Mouse (Mus musculus) forebrain, embryonic 12.5 days (tissue): ENCODE measurements around the gene Rab6a. TPM values are rescaled to one million over a fixed set of nuclear protein-coding genes. Genes with fewer than 3 reads are reported as not detected.
A peak's percentile ranks its signal among the peaks of the same experiment; 100 is the strongest.

Experiments
- ATAC-seq: fragments of 200-750 bp; cut with Nextera tagmentation; 2 replicates; pipeline ENCODE4 v1.8.0; 2017; ENCODE audit warnings: moderate TSS enrichment; ENCODE audit not compliant: low FRiP score
- H3K27ac ChIP-seq: fragments of 300-500 bp; sonication (generic); 2 replicates; pipeline ENCODE4 v1.5.1; 2016; ENCODE audit warnings: mild to moderate bottlenecking
- H3K27me3 ChIP-seq: fragments of 300-500 bp; sonication (generic); 2 replicates; pipeline ENCODE4 v1.6.1; 2016; ENCODE audit warnings: mild to moderate bottlenecking
- H3K36me3 ChIP-seq: fragments of 300-500 bp; sonication (generic); replicated peaks from 2 replicates; pipeline ENCODE4 v1.6.1; 2016; ENCODE audit warnings: mild to moderate bottlenecking
- H3K4me1 ChIP-seq: fragments of 300-500 bp; sonication (generic); 2 replicates; pipeline ENCODE4 v1.6.1; 2016
- H3K4me2 ChIP-seq: fragments of 300-500 bp; sonication (generic); 2 replicates; pipeline ENCODE4 v1.6.1; 2016; ENCODE audit warnings: mild to moderate bottlenecking, moderate library complexity
- H3K4me3 ChIP-seq: fragments of 300-500 bp; sonication (generic); replicated peaks from 2 replicates; pipeline ENCODE4 v1.5.1; 2016; ENCODE audit warnings: mild to moderate bottlenecking
- H3K9ac ChIP-seq: fragments of 300-500 bp; sonication (generic); 2 replicates; pipeline ENCODE4 v1.6.1; 2016; ENCODE audit warnings: mild to moderate bottlenecking
- H3K9me3 ChIP-seq: fragments of 300-500 bp; sonication (generic); 2 replicates; pipeline ENCODE4 v1.6.1; 2016
- WGBS: fragments of 180-500 bp; shearing (Covaris S2); methylation state at CpG from one replicate; pipeline ENCODE4 v1.1.7; 2016; 5-methylcytosine and 5-hydroxymethylcytosine counted together
- polyA plus RNA-seq: library from polyadenylated mRNA; unstranded; fragments of >200 nt; fragmentation: Nextera tagmentation; extraction: Ambion mirVana; gene quantifications from 2 replicates; pipeline ENCODE4 v1.2.1, GENCODE M21; 2016

The Rab6a gene
- polyA plus RNA-seq, 1 experiment from 2014 or later: 146 TPM

DNA sequence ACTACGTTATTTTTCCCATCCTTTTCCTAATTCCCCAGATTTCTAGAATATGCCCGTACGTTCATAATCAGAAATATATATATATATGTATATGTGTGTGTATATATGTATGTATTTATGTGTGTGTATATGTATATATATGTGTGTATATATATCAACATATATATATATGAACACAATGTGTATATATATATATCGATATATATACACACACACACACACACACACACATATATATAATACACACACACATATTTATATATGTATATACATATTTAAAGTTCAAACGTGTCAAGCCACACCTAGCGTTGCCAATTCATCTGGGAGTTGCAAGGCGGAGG, 16.7 kb upstream of the Rab6a start:
- ATAC-seq: peak; percentile 42; the same call in 1 of the 2 replicates
- H3K4me2 ChIP-seq: peak overlapping the region; percentile 63
- peak overlapping the region; percentile 77 for H3K27ac ChIP-seq
- H3K4me1 ChIP-seq: 0 out of 2 replicates have a peak, but pooled peaks cover 4% of the 10 kb centered on the region
- 43% methylated on average over 7 of the region's 7 CpGs for WGBS
- H3K36me3 ChIP-seq: no peaks in the 10 kb centered on the region
- H3K9me3 ChIP-seq: no peaks in the 10 kb centered on the region
- H3K27me3 ChIP-seq: peaks cover 6% of the 10 kb centered on the region; the same call in 1 of the 2 replicates
- peak overlapping the region; percentile 50 for H3K4me3 ChIP-seq
- H3K9ac ChIP-seq: peak overlapping the region; percentile 60

DNA sequence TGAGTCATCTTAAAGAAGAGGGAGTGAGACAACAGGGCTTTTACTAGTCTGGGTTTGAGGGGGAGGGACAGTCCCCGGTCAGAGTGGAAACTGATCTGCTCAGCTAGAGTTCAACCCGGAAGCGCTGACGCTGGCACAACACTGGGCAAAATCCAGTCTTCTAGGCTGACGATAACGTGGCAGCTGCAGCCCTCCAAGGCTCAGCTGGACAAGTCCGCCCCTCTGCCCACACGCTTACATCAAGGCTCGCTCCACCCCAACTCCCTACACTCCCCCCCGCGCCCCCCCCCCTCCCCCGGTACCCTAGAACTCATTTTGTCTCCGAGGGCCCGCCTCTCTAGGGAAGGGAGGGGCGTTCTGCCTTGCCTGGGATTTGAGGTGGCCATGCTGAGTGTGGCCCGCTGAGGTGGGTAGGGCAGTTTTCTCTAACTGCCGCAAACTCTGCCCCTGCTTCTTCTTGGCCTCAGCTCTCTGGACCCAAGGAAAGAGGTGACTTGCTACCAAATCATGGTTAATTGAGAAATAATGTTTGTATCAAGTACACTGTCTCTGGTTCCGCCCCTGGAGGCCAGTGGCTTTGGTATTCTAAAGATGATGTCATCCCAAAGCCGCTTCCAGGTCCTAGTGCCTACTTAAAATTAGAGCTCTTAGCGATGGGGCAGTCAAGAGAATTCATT, 16.2 kb upstream of the Rab6a start:
- peaks cover 6% of the 10 kb centered on the region; the same call in 1 of the 2 replicates for H3K27me3 ChIP-seq
- peak overlapping the region; percentile 77 for H3K27ac ChIP-seq
- peak overlapping the region; percentile 60 for H3K9ac ChIP-seq
- no peaks in the 10 kb centered on the region for H3K36me3 ChIP-seq
- H3K4me3 ChIP-seq: peak overlapping the region; percentile 50
- H3K4me1 ChIP-seq: 0 out of 2 replicates have a peak, but pooled peaks cover 4% of the 10 kb centered on the region
- ATAC-seq: peak; percentile 95
- no peaks in the 10 kb centered on the region for H3K9me3 ChIP-seq
- peak overlapping the region; percentile 63 for H3K4me2 ChIP-seq
- under 1% methylated on average over 19 of the region's 20 CpGs for WGBS

DNA sequence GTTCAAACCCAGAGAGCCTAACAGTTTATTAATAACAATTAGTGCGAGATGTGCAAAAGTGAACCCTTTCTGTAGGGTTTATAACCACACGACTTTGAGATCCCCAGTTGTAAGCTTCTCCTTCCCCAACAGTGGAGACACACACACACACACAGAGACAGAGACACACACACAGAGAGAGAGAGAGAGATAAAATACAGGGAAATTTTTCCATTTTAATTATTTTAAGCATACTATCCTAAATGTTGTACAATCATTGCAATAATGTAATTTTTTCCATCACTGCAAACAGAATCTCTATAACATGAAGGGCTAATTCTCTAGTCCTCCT, 15.7 kb upstream of the Rab6a start:
- Histone ChIP-seq H3K9me3 (no peaks in the 10 kb centered on the region), H3K27me3 (peaks cover 6% of the 10 kb centered on the region; the same call in 1 of the 2 replicates), H3K9ac (no peak overlapping the region; the same call in 1 of the 2 replicates), H3K36me3 (no peaks in the 10 kb centered on the region), H3K4me2 (peak overlapping the region; percentile 63), H3K27ac (peak overlapping the region; percentile 77; the same call in 1 of the 2 replicates), H3K4me3 (peak overlapping the region; percentile 50), H3K4me1 (0 out of 2 replicates have a peak, but pooled peaks cover 4% of the 10 kb centered on the region)
- WGBS: 3% methylated on average over 2 of the region's 2 CpGs
- ATAC-seq: no peak

DNA sequence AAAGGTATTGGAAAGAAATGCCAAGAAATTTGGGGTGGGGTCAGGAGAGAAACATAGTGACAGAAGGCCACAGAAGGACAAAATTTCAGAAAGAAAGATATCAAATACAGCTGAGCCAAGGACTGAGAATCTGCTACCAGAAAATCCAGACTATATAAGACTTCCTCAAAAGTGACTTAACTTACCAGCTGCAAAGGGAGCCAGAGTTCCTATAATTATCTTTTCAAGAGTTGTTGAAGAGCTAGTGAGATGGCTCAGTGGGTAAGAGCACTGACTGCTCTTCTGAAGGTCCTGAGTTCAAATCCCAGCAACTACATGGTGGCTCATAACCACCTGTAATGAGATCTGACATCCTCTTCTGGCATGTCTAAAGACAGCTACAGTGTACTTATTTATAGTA, 13.9 kb upstream of the Rab6a start:
- H3K4me3 ChIP-seq: no peak overlapping the region
- 0 out of 2 replicates have a peak, but pooled peaks cover 4% of the 10 kb centered on the region for H3K4me1 ChIP-seq
- no peak overlapping the region for H3K9ac ChIP-seq
- H3K27me3 ChIP-seq: no peaks in the 10 kb centered on the region
- no peaks in the 10 kb centered on the region for H3K36me3 ChIP-seq
- no peak overlapping the region for H3K4me2 ChIP-seq
- no peaks in the 10 kb centered on the region for H3K9me3 ChIP-seq
- no peak for ATAC-seq
- H3K27ac ChIP-seq: no peak overlapping the region

DNA sequence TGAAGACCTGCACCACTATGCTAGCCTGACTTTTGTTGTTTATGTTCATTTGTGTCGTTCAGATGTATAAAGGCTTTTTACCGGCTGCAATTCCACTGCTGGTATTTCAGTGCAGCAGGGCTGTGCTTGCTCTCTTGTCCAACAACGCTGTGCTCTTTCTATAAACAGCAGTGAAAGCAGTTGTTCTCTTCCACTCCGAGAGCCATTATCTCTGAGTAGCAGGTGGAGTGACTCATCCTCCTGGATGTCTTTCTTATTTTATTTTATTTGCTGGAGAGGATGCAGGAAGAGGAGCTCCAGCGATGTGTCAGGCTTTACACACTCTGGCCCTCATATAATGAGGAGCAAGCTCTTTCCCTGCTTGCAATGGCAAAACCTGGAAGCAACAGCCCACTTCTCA, 7.0 kb upstream of the Rab6a start:
- WGBS: 87% methylated on average over 5 of the region's 5 CpGs
- no peaks in the 10 kb centered on the region for H3K36me3 ChIP-seq

DNA sequence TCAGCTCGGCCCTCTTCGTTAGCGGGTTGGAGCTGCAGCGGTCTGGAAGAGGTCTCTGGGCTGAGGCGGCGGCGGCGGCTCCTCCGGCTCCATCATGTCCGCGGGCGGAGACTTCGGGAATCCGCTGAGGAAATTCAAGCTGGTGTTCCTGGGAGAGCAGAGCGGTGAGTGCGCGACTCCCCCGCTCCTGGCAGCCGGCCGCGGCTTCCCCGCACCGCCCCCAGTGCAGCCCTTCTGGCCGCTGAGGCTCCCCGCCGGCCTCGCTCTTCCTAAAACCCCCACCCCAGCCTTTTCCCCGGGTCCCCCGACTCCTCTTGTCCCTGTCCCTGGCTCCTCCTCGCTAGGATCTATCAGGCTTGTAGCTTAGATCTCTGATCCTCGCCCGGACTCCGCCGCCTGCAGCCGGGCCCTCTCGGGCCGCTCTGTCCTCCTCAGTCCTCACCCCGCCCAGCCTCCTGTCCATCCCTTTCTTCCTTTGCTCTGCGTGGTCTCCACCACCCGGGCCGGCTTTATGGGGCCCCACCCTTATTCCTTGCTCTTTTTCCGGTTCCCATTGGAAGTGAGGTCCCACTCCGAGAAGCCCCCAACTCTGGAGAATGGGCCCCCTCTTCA, 1.0 kb downstream of the Rab6a start, which contains the start of gene Mrpl48:
TSS of gene Mrpl48 (minus strand) at position 172 of the 612 bp plus-strand sequence.
- H3K9ac ChIP-seq: peak within 1 kb of the TSS; percentile 99
- peaks cover 3% of the 10 kb centered on the region for H3K27me3 ChIP-seq
- H3K4me3 ChIP-seq: peak within 1 kb of the TSS; percentile 97
- peak; percentile 44 for ATAC-seq
- H3K4me1 ChIP-seq: peaks cover 17% of the 10 kb centered on the region
- WGBS: under 1% methylated on average over 43 of the region's 43 CpGs
- H3K36me3 ChIP-seq: no peaks in the 10 kb centered on the region
- H3K27ac ChIP-seq: peak within 1 kb of the TSS; percentile 99
- H3K9me3 ChIP-seq: no peaks in the 10 kb centered on the region
- H3K4me2 ChIP-seq: peak within 1 kb of the TSS; percentile 68

More for the DNA sequence above, 7.0 kb upstream of the Rab6a start:
- no peak for ATAC-seq
- H3K9ac ChIP-seq: no peak overlapping the region
- H3K4me2 ChIP-seq: no peak overlapping the region
- no peak overlapping the region for H3K4me3 ChIP-seq
- H3K4me1 ChIP-seq: no peaks in the 10 kb centered on the region
- H3K9me3 ChIP-seq: no peaks in the 10 kb centered on the region
- H3K27ac ChIP-seq: no peak overlapping the region
- peaks cover 3% of the 10 kb centered on the region for H3K27me3 ChIP-seq

DNA sequence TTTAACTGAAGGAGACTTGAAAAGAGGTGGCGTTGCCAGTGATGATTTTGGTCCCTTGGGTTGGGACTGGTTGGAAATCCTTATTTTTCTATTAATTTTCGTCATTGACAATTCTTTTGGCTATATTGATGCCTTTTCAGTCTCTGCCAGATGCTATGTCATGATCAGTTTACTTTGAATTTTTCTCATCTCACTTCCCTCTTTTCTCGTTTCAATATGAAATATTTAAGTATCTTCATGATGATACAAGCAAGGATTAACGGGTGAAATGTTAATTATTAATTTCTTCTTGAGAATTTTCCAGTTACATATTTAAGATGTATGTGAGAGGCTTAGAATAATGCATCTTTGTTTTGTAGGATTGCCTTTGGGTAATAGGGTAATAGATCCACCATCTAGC, 1.7 kb downstream of the Rab6a start:
- peak overlapping the region; percentile 68 for H3K4me2 ChIP-seq
- H3K9ac ChIP-seq: peak overlapping the region; percentile 99
- no peaks in the 10 kb centered on the region for H3K36me3 ChIP-seq
- WGBS: 26% methylated on average over 4 of the region's 4 CpGs
- ATAC-seq: no peak
- peak overlapping the region; percentile 99 for H3K27ac ChIP-seq
- H3K27me3 ChIP-seq: peaks cover 3% of the 10 kb centered on the region
- H3K9me3 ChIP-seq: no peaks in the 10 kb centered on the region
- H3K4me1 ChIP-seq: peaks cover 17% of the 10 kb centered on the region
- H3K4me3 ChIP-seq: peak overlapping the region; percentile 97

DNA sequence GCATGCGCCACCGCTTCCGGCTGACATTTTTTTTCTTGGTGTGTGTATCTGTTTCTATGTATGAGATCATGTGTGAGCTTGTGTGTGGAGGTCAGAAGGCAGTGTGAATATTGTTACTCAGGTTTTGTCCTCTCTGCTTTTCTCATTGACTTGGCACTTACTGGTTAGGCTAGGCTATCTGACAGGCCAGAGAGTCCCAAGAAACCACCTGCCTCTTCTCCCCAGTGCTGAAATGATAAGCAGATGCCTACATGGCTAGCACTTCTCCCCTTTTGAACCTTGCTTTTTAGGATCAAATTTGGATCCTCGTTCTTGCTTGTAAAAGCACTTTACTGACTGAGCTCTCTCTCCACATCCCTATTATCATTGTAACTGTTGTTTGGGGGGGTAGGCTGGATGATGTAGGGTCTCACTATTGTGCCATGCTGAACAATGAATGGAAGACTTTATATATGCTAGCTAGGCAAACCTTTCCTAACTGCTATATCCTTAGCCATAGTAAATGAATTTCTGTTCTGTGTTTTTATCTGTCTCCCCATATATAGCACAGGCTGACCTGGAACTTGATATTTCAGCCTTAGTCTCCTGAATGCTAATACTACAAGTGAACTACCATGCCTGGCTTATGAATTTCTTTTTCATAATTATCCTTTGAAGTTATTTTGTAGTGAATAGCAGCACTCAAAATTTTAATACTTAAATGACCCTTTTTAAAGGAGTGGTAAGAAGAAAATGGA, 9.1 kb downstream of the Rab6a start:
- 91% methylated on average over 4 of the region's 4 CpGs for WGBS
- Histone ChIP-seq H3K4me2 (no peak overlapping the region), H3K27me3 (no peaks in the 10 kb centered on the region)

DNA sequence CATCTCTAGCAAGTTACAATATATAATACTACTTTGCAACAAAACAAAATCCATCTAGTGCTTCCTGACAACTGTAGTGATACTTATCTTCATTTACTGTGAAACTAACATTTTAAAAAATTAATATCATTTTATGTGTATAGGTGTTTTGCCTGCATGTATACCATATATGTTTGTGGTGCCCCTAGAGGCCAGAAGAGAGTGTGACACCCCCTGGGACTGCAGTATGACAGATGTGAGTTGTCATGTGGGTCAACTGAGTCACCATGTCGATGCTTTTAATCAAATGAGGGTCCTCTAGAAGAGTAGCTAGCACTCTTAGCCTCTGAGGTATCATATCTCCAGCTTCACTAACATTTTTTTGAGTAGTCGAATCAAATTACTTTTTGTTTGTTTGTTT, 15.1 kb downstream of the Rab6a start:
- no peaks in the 10 kb centered on the region for H3K9me3 ChIP-seq
- peaks cover 4% of the 10 kb centered on the region; the same call in 1 of the 2 replicates for H3K4me1 ChIP-seq
- no peak overlapping the region for H3K4me2 ChIP-seq
- no peak for ATAC-seq
- no peak overlapping the region for H3K9ac ChIP-seq
- H3K27me3 ChIP-seq: no peaks in the 10 kb centered on the region
- H3K36me3 ChIP-seq: no peaks in the 10 kb centered on the region
- no peak overlapping the region for H3K4me3 ChIP-seq
- 91% methylated on average over 2 of the region's 2 CpGs for WGBS
- H3K27ac ChIP-seq: no peak overlapping the region

More for the DNA sequence above, 9.1 kb downstream of the Rab6a start:
- H3K9me3 ChIP-seq: no peaks in the 10 kb centered on the region
- H3K4me3 ChIP-seq: no peak overlapping the region
- H3K4me1 ChIP-seq: no peaks in the 10 kb centered on the region
- H3K27ac ChIP-seq: no peak overlapping the region
- no peaks in the 10 kb centered on the region for H3K36me3 ChIP-seq
- ATAC-seq: no peak
- no peak overlapping the region for H3K9ac ChIP-seq

DNA sequence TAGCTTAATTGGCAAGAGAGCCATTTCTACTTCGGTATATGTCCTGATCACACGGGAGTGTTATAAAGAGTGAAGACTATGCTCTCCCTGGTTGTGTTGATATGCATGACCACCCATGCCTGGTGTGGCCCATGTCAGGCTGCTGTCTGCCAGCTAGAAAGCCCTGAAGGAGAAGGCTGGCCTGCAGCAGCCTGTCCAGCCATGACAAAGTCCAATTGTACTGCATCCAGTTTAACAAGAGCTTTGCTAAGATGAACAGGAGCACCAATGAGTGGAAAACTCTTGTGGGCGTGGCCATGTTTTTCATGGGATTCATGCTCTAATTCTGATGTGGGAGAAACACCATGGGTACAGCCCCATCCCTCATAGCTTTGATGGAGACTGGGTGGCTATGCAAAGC, 17.3 kb downstream of the Rab6a start:
- no peak for ATAC-seq
- Histone ChIP-seq H3K4me2 (no peak overlapping the region), H3K4me3 (no peak overlapping the region), H3K9me3 (no peaks in the 10 kb centered on the region), H3K27ac (no peak overlapping the region), H3K27me3 (no peaks in the 10 kb centered on the region), H3K36me3 (peaks cover 3% of the 10 kb centered on the region; the same call in 1 of the 2 replicates), H3K4me1 (peaks cover 4% of the 10 kb centered on the region; the same call in 1 of the 2 replicates), H3K9ac (no peak overlapping the region)
- WGBS: 90% methylated on average over 3 of the region's 3 CpGs

DNA sequence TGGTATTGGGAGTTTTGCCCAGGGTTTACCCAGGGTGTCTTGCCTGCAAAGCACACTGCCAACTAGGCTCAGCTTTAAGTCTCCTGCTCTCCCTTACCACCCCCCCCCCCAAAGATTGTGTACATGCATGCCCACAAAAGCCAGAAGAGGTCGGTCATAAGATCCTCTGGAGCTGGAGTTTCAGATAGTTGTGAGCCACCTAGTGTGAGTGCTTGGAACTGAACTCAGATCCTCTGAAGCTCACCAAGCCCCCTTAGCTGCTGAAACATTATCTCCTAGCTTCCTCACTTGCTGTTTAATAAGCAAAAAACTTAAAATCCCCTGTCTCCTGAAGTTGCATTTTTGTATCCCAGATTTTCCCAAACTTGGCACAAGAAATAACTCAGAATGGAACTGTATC, 30.4 kb downstream of the Rab6a start:
- no peak overlapping the region for H3K9ac ChIP-seq
- peaks cover 26% of the 10 kb centered on the region for H3K36me3 ChIP-seq
- no peaks in the 10 kb centered on the region for H3K4me1 ChIP-seq
- no peaks in the 10 kb centered on the region for H3K9me3 ChIP-seq
- no peak overlapping the region for H3K4me3 ChIP-seq
- no peak overlapping the region for H3K4me2 ChIP-seq
- H3K27me3 ChIP-seq: no peaks in the 10 kb centered on the region
- no peak for ATAC-seq
- WGBS: 15% methylated on average over 1 of the region's 1 CpGs
- H3K27ac ChIP-seq: no peak overlapping the region

DNA sequence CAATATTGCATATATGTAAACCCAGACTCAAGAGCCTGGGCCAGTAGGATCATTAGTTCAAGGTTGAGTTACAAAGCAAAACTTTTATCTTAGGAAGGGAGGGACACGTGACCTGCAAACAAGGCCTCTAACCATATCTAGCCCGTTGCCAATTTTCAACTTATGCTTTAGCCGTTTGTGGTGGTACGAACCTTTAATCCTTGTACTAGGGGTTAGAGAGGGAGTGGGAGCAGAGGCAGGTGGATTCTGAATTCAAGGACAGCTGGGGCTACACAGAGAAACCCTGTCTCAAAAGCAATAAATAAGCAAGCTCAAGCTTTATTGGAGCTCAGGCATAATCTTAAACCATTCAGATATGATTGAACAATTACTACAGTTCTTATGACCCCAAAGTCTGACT, 35.2 kb downstream of the Rab6a start:
- WGBS: 91% methylated on average over 4 of the region's 4 CpGs
- H3K4me3 ChIP-seq: no peak overlapping the region
- no peaks in the 10 kb centered on the region for H3K9me3 ChIP-seq
- no peak for ATAC-seq
- no peak overlapping the region for H3K27ac ChIP-seq
- peaks cover 17% of the 10 kb centered on the region for H3K36me3 ChIP-seq
- no peaks in the 10 kb centered on the region for H3K27me3 ChIP-seq
- no peak overlapping the region for H3K4me2 ChIP-seq
- no peak overlapping the region for H3K9ac ChIP-seq
- H3K4me1 ChIP-seq: no peaks in the 10 kb centered on the region
